Mouse (Mus musculus) left cerebral cortex, postnatal 14 days (tissue): ENCODE results near the gene Casp1. TPM values are rescaled to one million over a fixed set of nuclear protein-coding genes. Genes with fewer than 3 reads are reported as not detected.

ENCODE experiments used
- DNase-seq, 2 experiments: peaks; one replicate each; pipeline ENCODE4 v3.0.0; 2021 to 2022; ENCODE audit warnings: low spot score in 2 of 2, mixed read lengths in 1 of 2
- intact Hi-C: fragments of 180-260 bp; cut with DNase I; formaldehyde crosslinking; loops from one replicate; pipeline ENCODE4 v1.15.1; 2025
- total RNA-seq, 2 experiments: library from RNA; stranded (reverse); gene quantifications; 2 replicates each; pipeline ENCODE4 v1.2.3; 2021

Casp1 gene
- total RNA-seq, 2 experiments from 2014 or later: 0.77 to 1.3 TPM

- intact Hi-C loops: no loop called here
- DNase-seq: no peak
Measured at GRCm38 (mm10) chr9:5353673-5354072, 55.4 kb downstream of the Casp1 start.

- intact Hi-C loops: no loop called here
- DNase-seq: no peak
Measured at GRCm38 (mm10) chr9:5356801-5357200, 58.5 kb downstream of the Casp1 start.

Other genes with a start within 250 kb of the Casp1 start
- gene Casp4, start 10.3 kb downstream of the Casp1 start, total RNA-seq: 1 to 10 TPM in 1 of 2 experiments, under 1 TPM in 1; 0.17 to 1.5 TPM
- 1 to 10 TPM in 1 of 2 experiments, under 1 TPM in 1; 0.80 to 1.5 TPM for gene Casp12, start 46.9 kb downstream of the Casp1 start, total RNA-seq